Mouse (Mus musculus): ENCODE measurements around the gene Poll. TPM values are rescaled to one million over a fixed set of nuclear protein-coding genes. Genes with fewer than 3 reads are reported as not detected.

The Poll gene
- polyA plus RNA-seq, 1 experiment: 7.5 TPM

DNA sequence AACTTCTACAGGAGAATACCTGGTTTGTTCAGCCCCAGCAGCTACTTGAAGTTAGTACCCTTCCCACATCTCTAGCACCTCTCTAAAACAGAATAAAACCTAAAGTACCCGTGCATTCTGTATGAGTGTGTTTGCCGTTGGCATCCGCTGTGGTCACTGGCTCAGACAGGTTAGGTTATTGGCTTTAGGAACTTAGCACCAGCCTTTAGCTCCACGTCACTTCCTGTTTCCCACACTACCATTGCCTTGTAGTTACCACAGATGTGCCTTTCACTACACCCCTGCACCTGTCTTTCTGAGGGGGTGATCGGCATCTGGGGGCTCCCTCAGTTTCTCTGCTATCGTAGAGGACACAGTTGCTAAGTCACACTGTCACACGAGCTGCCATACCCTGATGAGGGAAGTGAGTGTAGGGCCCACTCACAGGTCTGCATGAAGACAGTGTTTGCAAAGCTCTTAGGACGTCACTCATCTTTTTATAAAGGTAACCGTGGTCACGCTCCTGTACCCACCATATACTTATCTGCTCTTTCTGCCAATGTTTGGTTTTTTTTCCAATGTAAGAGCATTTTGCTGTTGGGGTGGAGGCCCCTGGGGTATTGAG, 32.3 kb downstream of the Poll start:
- TF ChIP-seq FLI1 (IDR thresholded peaks at IDR 0.05; ENCODE audit: low read length) (no peak), GATA1 (IDR thresholded peaks at IDR 0.05; ENCODE audit: borderline replicate concordance, low read length) (no peak)
- H3K9me3 ChIP-seq: no peaks in the 10 kb centered on the region
- no peak overlapping the region for H3K4me3 ChIP-seq (replicated peaks)
- peaks cover 6% of the 10 kb centered on the region for H3K27me3 ChIP-seq (replicated peaks)
- peaks cover 38% of the 10 kb centered on the region for H3K4me1 ChIP-seq
- H3K36me3 ChIP-seq (replicated peaks; ENCODE audit: low read length): peaks cover 58% of the 10 kb centered on the region

DNA sequence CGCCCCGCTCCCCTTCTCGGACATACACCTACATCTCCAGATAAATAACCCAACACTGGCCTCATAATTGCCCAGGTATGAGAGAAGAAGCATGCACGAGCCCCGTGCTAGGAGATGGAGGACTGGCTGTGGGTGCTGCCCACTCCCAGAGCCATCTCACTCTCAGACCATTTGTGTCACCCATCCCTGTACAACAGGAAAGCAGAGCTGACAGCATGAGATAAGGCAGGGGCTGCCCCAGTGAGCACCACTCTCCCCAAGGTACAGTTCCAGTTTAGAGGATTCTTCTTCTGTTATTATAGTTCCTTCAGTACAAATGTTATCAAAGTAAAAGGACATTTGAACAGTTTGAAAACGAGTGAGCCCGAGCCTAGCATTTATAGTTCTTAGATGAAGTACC, 32.9 kb downstream of the Poll start:
- peaks cover 5% of the 10 kb centered on the region for H3K27me3 ChIP-seq (replicated peaks)

DNA sequence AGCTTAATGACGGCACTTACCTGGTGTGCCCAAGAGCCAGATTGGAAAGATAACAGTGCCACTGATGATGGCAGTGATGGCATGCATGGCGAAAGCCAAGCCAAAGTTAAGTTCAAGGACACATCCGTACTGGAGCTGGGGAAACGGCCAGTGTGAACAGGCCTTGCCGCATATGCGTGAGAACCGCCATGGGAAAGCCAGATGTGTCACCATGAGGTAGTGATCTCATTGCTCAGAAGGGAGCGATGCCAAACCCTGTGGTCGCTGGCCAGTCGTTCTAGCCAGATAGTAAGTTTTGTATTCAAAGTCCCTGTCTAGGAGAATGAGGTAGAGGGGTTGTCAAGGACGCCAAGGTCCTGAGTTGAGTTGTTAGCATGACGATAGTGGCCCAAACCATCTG, 44.1 kb downstream of the Poll start:
- Histone ChIP-seq H3K4me3 (replicated peaks) (no peak overlapping the region), H3K4me1 (no peaks in the 10 kb centered on the region), H3K27me3 (replicated peaks) (no peaks in the 10 kb centered on the region), H3K36me3 (replicated peaks; ENCODE audit: low read length) (peaks cover 87% of the 10 kb centered on the region), H3K9me3 (no peaks in the 10 kb centered on the region)
- TF ChIP-seq GATA1 (IDR thresholded peaks at IDR 0.05; ENCODE audit: borderline replicate concordance, low read length) (no peak), FLI1 (IDR thresholded peaks at IDR 0.05; ENCODE audit: low read length) (no peak)

More for the DNA sequence above, 32.9 kb downstream of the Poll start:
- H3K36me3 ChIP-seq (replicated peaks; ENCODE audit: low read length): peaks cover 63% of the 10 kb centered on the region
- H3K9me3 ChIP-seq: no peaks in the 10 kb centered on the region
- no peak overlapping the region for H3K4me3 ChIP-seq (replicated peaks)
- TF ChIP-seq FLI1 (IDR thresholded peaks at IDR 0.05; ENCODE audit: low read length): no peak
- TF ChIP-seq GATA1 (IDR thresholded peaks at IDR 0.05; ENCODE audit: borderline replicate concordance, low read length): no peak
- H3K4me1 ChIP-seq: peaks cover 38% of the 10 kb centered on the region

GRCm38 (mm10) chr19:45515341-45515740, 45.0 kb downstream of the Poll start:
- no peak for TF ChIP-seq FLI1 (IDR thresholded peaks at IDR 0.05; ENCODE audit: low read length)
- no peak for TF ChIP-seq GATA1 (IDR thresholded peaks at IDR 0.05; ENCODE audit: borderline replicate concordance, low read length)
- no peaks in the 10 kb centered on the region for H3K27me3 ChIP-seq (replicated peaks)
- H3K36me3 ChIP-seq (replicated peaks; ENCODE audit: low read length): peaks cover 78% of the 10 kb centered on the region
- no peak overlapping the region for H3K4me3 ChIP-seq (replicated peaks)
- no peaks in the 10 kb centered on the region for H3K4me1 ChIP-seq
- H3K9me3 ChIP-seq: no peaks in the 10 kb centered on the region

DNA sequence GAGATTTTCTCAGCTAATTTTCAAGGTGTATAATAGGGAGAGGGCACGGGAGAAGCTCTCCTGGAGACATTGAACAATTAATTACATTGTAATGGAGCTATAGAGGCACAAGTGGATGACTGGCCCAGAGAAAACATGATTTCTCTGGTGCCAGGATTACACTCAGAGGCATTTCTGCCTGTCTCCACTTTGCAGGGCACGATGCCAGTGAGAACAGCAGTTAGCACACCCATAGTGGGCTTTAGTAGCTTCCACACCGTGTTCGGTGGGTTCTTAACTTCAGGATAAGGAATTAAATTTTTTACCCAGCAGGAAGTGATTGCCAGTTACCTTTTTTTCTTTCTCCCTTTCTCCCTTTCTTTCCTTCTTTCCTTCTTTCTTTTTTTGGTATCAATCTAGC, 48.9 kb downstream of the Poll start:
- no peaks in the 10 kb centered on the region for H3K9me3 ChIP-seq
- H3K27me3 ChIP-seq (replicated peaks): no peaks in the 10 kb centered on the region
- no peak overlapping the region for H3K4me3 ChIP-seq (replicated peaks)
- peaks cover 46% of the 10 kb centered on the region for H3K36me3 ChIP-seq (replicated peaks; ENCODE audit: low read length)
- TF ChIP-seq GATA1 (IDR thresholded peaks at IDR 0.05; ENCODE audit: borderline replicate concordance, low read length): no peak
- TF ChIP-seq FLI1 (IDR thresholded peaks at IDR 0.05; ENCODE audit: low read length): no peak
- no peaks in the 10 kb centered on the region for H3K4me1 ChIP-seq

- H3K4me1 ChIP-seq: no peaks in the 10 kb centered on the region
- TF ChIP-seq GATA1 (IDR thresholded peaks at IDR 0.05; ENCODE audit: borderline replicate concordance, low read length) (no peak), FLI1 (IDR thresholded peaks at IDR 0.05; ENCODE audit: low read length) (no peak)
- no peaks in the 10 kb centered on the region for H3K9me3 ChIP-seq
- H3K4me3 ChIP-seq (replicated peaks): no peak overlapping the region
- H3K27me3 ChIP-seq (replicated peaks): no peaks in the 10 kb centered on the region
- H3K36me3 ChIP-seq (replicated peaks; ENCODE audit: low read length): peaks cover 39% of the 10 kb centered on the region
Observed at GRCm38 (mm10) chr19:45510680-45511079, 49.7 kb downstream of the Poll start.

DNA sequence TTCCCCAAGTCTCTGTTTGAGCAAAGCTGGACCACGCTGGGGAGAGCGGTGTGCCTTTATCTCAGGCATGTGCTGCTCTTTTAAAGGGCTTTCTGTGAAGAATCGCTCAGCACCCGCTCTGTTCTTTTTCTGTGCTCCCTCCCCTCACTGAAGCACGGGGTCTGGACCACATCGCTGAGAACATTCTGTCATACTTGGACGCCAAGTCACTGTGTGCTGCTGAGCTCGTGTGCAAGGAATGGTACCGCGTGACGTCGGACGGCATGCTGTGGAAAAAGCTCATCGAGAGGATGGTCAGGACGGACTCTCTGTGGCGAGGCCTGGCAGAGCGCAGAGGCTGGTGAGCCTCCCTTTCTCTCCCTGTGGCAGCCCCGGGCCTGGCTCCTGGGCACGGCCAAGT, 52.8 kb downstream of the Poll start:
- Histone ChIP-seq H3K9me3 (no peaks in the 10 kb centered on the region), H3K4me1 (no peaks in the 10 kb centered on the region), H3K36me3 (replicated peaks; ENCODE audit: low read length) (peaks cover 19% of the 10 kb centered on the region), H3K27me3 (replicated peaks) (no peaks in the 10 kb centered on the region), H3K4me3 (replicated peaks) (no peak overlapping the region)
- no peak for TF ChIP-seq FLI1 (IDR thresholded peaks at IDR 0.05; ENCODE audit: low read length)
- TF ChIP-seq GATA1 (IDR thresholded peaks at IDR 0.05; ENCODE audit: borderline replicate concordance, low read length): no peak

GRCm38 (mm10) chr19:45505446-45505845, 54.9 kb downstream of the Poll start:
- Histone ChIP-seq H3K4me3 (replicated peaks) (no peak overlapping the region), H3K9me3 (no peaks in the 10 kb centered on the region), H3K27me3 (replicated peaks) (no peaks in the 10 kb centered on the region), H3K4me1 (no peaks in the 10 kb centered on the region), H3K36me3 (replicated peaks; ENCODE audit: low read length) (peaks cover 15% of the 10 kb centered on the region)
- no peak for TF ChIP-seq GATA1 (IDR thresholded peaks at IDR 0.05; ENCODE audit: borderline replicate concordance, low read length)
- TF ChIP-seq FLI1 (IDR thresholded peaks at IDR 0.05; ENCODE audit: low read length): no peak

Other genes starting within 250 kb of the Poll start
- gene Btrc, start 196.8 kb downstream of the Poll start, polyA plus RNA-seq (2012; ENCODE audit: insufficient read depth, low replicate concordance): 1.6 and 5.0 TPM in 2 replicates
- gene Gm17018, start 84 bp upstream of the Poll start, polyA plus RNA-seq (2012; ENCODE audit: insufficient read depth, low replicate concordance): 32.0 and 59.1 TPM in 2 replicates
- 14.3 and 29.0 TPM in 2 replicates for gene Fbxw4, start 99.8 kb upstream of the Poll start, polyA plus RNA-seq (2012; ENCODE audit: insufficient read depth, low replicate concordance)
- gene Fgf8, start 182.4 kb upstream of the Poll start, polyA plus RNA-seq (2012; ENCODE audit: insufficient read depth, low replicate concordance): 3.8 TPM in 1 of 2 replicates, not detected in the other
- 7.1 and 43.7 TPM in 2 replicates for gene Npm3, start 189.1 kb upstream of the Poll start, polyA plus RNA-seq (2012; ENCODE audit: insufficient read depth, low replicate concordance)
- gene Mgea5, start 223.3 kb upstream of the Poll start, polyA plus RNA-seq (2012; ENCODE audit: insufficient read depth, low replicate concordance): 1.5 and 9.8 TPM in 2 replicates